Mouse (Mus musculus): Measurements from ENCODE around the gene Tmem35b.
A peak's percentile ranks its signal among the peaks of the same experiment; 100 is the strongest.

The Tmem35b gene

GRCm38 (mm10) chr4:127168211-127168913, 44.9 kb downstream of the Tmem35b start:
- DNase-seq (ENCODE audit: low spot score), result peak; percentile 38

- no peak for DNase-seq (ENCODE audit: low spot score)
Observed at GRCm38 (mm10) chr4:127168914-127169345, 45.4 kb downstream of the Tmem35b start, which contains the start of gene Dlgap3. Dlgap3 (plus strand) TSS chr4:127169204.

GRCm38 (mm10) chr4:127169346-127170221, 46.1 kb downstream of the Tmem35b start:
- DNase-seq (ENCODE audit: low spot score), result no peak

- DNase-seq (ENCODE audit: low spot score), result no peak
Observed at GRCm38 (mm10) chr4:127170866-127171265, 47.4 kb downstream of the Tmem35b start.

- DNase-seq (ENCODE audit: low spot score), result no peak
Observed at GRCm38 (mm10) chr4:127171341-127171905, 47.9 kb downstream of the Tmem35b start.

GRCm38 (mm10) chr4:127172119-127172518, 48.6 kb downstream of the Tmem35b start:
- DNase-seq (ENCODE audit: low spot score), result no peak

GRCm38 (mm10) chr4:127172614-127173013, 49.1 kb downstream of the Tmem35b start:
- no peak for DNase-seq (ENCODE audit: low spot score)

GRCm38 (mm10) chr4:127173461-127173860, 50.0 kb downstream of the Tmem35b start:
- DNase-seq (ENCODE audit: low spot score), result peak; percentile 58

GRCm38 (mm10) chr4:127174075-127174899, 50.8 kb downstream of the Tmem35b start:
- DNase-seq (ENCODE audit: low spot score), result no peak

GRCm38 (mm10) chr4:127174900-127175278, 51.4 kb downstream of the Tmem35b start:
- DNase-seq (ENCODE audit: low spot score), result no peak

- DNase-seq (ENCODE audit: low spot score), result no peak
Observed at GRCm38 (mm10) chr4:127177961-127178360, 54.5 kb downstream of the Tmem35b start.

GRCm38 (mm10) chr4:127178671-127179070, 55.2 kb downstream of the Tmem35b start:
- no peak for DNase-seq (ENCODE audit: low spot score)
